Mouse (Mus musculus) layer of hippocampus, postnatal 14 days (tissue): ENCODE measurements at regions not wholly inside any gene's neighbourhood (a gene's known extent, or its start where the extent isn't known, plus 50 kb on each side); places are given as distances from the start of the nearest gene placed in this dataset.

ENCODE experiments used
- DNase-seq, 2 experiments: peaks; one replicate each; pipeline ENCODE4 v3.0.0; 2021 to 2022; ENCODE audit warnings: low spot score in 2 of 2, mixed read lengths in 1 of 2

- DNase-seq = no peak
Observed at GRCm38 (mm10) chr14:61817711-61818110, 210.5 kb downstream of the Kcnrg start.

GRCm38 (mm10) chr14:61818365-61818764 lies 211.1 kb downstream of the Kcnrg start:
- no peak for DNase-seq

GRCm38 (mm10) chr14:61819251-61819650 lies 212.0 kb downstream of the Kcnrg start:
- DNase-seq = no peak

GRCm38 (mm10) chr14:61834291-61834936 lies 227.2 kb downstream of the Kcnrg start:
- DNase-seq = no peak

GRCm38 (mm10) chr14:61835729-61836128 lies 228.5 kb downstream of the Kcnrg start:
- DNase-seq = no peak

- DNase-seq = no peak
Observed at GRCm38 (mm10) chr14:61836231-61836630, 229.0 kb downstream of the Kcnrg start.

GRCm38 (mm10) chr14:61836965-61837364 lies 229.7 kb downstream of the Kcnrg start:
- no peak for DNase-seq

GRCm38 (mm10) chr14:61837851-61838250 lies 230.6 kb downstream of the Kcnrg start:
- DNase-seq = no peak

- DNase-seq = no peak
Observed at GRCm38 (mm10) chr14:61842476-61842875, 235.2 kb downstream of the Kcnrg start.

- DNase-seq = no peak
Observed at GRCm38 (mm10) chr14:61846441-61846840, 239.2 kb downstream of the Kcnrg start.

- no peak for DNase-seq
Observed at GRCm38 (mm10) chr14:61850244-61850643, 243.0 kb downstream of the Kcnrg start.

- no peak for DNase-seq
Observed at GRCm38 (mm10) chr14:61857616-61858015, 250.4 kb downstream of the Kcnrg start.

- no peak for DNase-seq
Observed at GRCm38 (mm10) chr14:61860688-61861087, 253.4 kb downstream of the Kcnrg start.

GRCm38 (mm10) chr14:61861357-61861958 lies 254.2 kb downstream of the Kcnrg start:
- peak in 1 of 2 experiments; percentile 1 for DNase-seq

GRCm38 (mm10) chr14:61862931-61863330 lies 255.7 kb downstream of the Kcnrg start:
- DNase-seq = no peak

- no peak for DNase-seq
Observed at GRCm38 (mm10) chr14:61863475-61863874, 256.2 kb downstream of the Kcnrg start.

- DNase-seq = no peak
Observed at GRCm38 (mm10) chr14:61866532-61867268, 259.4 kb downstream of the Kcnrg start.

GRCm38 (mm10) chr14:61874206-61874605 lies 266.9 kb downstream of the Kcnrg start:
- no peak for DNase-seq

- DNase-seq = no peak
Observed at GRCm38 (mm10) chr14:61879416-61879815, 272.2 kb downstream of the Kcnrg start.

- DNase-seq = no peak
Observed at GRCm38 (mm10) chr14:61880514-61881259, 273.4 kb downstream of the Kcnrg start.

- no peak for DNase-seq
Observed at GRCm38 (mm10) chr14:61885241-61886015, 278.2 kb downstream of the Kcnrg start.
